Mouse (Mus musculus) bone marrow, adult 2 months (tissue): ENCODE measurements around the gene Afap1.

Experiments
- CTCF ChIP-seq: fragments of 200-500 bp; IDR thresholded peaks from 2 replicates; pipeline ENCODE4 v1.5.1; 2011; ENCODE audit warnings: low read length, control low read depth; ENCODE audit not compliant: control insufficient read depth, insufficient read depth
- POLR2A ChIP-seq: fragments of 200-500 bp; IDR thresholded peaks from 2 replicates; pipeline ENCODE4 v1.6.1; 2011; ENCODE audit warnings: low read depth, mild to moderate bottlenecking, control low read depth, low read length, borderline replicate concordance; ENCODE audit not compliant: control insufficient read depth

DNA sequence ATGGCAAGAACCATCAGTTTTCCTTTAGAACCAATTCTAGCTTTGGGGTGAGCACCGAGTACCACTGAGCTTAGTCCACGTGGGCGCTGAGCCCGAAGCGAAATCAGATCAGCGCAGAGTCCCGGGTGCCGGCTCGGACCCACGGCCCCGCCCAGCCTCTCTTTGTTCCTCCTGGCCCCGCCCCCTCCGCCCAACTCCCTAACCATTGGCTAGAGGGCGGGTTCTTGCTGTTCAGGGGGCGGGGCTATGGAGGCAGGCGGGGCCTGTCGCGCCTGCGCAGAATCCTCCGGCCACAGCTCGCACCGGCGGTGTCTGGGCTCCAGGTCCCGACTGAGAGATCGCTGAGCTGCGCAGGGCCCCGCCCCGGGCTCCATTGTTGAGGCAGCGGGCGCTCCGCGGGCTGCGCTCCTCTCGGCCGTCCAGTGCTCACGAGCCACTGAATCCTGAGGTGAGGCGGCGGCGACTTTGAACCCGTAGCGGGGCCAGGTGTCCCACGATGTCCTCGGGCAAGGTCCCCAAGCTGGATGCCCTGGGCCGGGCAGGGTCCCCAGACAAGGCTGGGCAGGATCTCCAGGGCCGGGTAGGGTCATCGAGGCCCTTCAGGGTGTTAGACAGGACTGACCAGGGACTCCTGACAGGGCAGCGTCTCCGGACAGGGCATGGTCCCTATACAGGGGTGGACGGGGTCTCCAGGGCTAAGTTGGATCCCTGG, at the start of gene Afap1:
- TF ChIP-seq POLR2A: peak; percentile 18; the same call in 1 of the 2 replicates
- TF ChIP-seq CTCF: no peak
